Mouse (Mus musculus) cerebellum, adult 2 months (tissue): ENCODE data around the gene Atg5.

Experiments used
- CTCF ChIP-seq: fragments of 200-500 bp; IDR thresholded peaks from 2 replicates; pipeline ENCODE4 v1.5.1; 2011; ENCODE audit warnings: low read depth, mild to moderate bottlenecking, control low read depth, low read length, moderate library complexity, borderline replicate concordance; ENCODE audit not compliant: insufficient read depth
- POLR2A ChIP-seq: fragments of 200-500 bp; IDR thresholded peaks from 2 replicates; pipeline ENCODE4 v1.6.1; 2011; ENCODE audit warnings: low read length, control low read depth, borderline replicate concordance; ENCODE audit not compliant: insufficient read depth

GRCm38 (mm10) chr10:44323836-44324235 lies 55.7 kb downstream of the Atg5 start:
- TF ChIP-seq POLR2A (no peak), CTCF (no peak)
